Mouse (Mus musculus) thymus, adult 18-20 months (tissue): ENCODE data around the gene Smyd3.

ENCODE experiments used
- DNase-seq, 2 experiments: peaks; one replicate each; pipeline ENCODE4 v3.0.0; 2022; ENCODE audit warnings: mixed read lengths in 2 of 2

The Smyd3 gene

GRCm38 (mm10) chr1:179281401-179282121 lies 236.3 kb downstream of the Smyd3 start:
- DNase-seq = no peak

DNA sequence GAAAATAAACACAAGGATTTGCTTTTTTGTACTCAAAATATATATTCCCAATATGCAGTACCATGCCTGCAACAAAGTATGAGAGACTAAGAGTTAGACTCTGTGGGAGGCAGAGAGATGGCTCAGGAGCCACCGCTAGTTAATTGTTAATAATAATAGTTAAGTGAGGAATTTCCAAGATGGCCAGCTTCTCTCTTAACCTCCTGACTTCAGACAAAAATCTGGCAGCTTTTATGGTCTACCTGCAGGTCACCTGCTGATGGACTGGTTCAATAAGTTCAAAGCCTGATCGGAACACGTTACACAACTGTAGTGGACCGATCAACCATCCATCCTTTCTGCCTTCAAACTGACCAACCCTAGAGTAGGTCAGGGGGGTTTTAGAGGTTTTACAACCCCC lies 238.7 kb downstream of the Smyd3 start:
- no peak for DNase-seq

- DNase-seq = no peak
These were observed 240.5 kb downstream of the Smyd3 start for GRCm38 (mm10) chr1:179277346-179277745.

- DNase-seq = no peak
These were observed 241.0 kb downstream of the Smyd3 start for GRCm38 (mm10) chr1:179276866-179277265.

DNA sequence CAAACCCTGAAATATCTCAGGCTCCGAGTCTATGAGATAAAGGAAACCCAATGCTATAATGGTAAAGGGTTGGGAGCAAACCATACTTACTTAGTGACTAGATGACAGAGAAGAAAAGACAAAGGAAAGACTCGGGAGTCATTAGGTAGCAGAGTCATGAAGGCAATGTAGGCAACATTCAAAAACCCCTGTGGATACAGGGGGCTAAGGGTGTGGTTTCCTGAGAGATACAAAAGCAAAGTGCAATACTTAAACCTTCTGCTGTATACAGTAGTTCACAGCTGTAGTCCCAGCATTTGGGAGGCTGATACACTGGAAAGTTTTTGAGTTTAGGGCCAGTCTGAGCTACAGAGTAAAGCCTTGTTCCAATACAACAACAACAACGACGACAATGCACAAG lies 244.9 kb downstream of the Smyd3 start:
- no peak for DNase-seq

DNA sequence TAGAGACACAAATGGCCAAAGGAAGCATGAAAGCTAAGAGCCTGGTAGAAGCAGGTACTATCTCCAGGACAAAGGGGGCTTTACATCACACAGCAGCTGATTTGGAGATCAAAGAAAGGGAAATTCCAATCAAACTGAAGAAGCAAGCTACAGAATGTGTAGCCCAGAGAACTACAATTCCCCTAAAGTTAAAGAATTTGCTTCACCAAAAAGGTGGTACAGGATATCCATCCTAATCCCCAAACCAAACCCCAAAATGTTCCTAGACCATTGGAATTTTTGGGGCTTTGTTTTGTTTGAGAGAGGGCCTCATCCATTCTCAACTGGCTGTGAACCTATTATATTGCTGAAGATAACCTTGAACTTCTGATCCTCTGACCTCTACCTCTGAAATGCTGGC lies 245.5 kb downstream of the Smyd3 start:
- DNase-seq = no peak

DNA sequence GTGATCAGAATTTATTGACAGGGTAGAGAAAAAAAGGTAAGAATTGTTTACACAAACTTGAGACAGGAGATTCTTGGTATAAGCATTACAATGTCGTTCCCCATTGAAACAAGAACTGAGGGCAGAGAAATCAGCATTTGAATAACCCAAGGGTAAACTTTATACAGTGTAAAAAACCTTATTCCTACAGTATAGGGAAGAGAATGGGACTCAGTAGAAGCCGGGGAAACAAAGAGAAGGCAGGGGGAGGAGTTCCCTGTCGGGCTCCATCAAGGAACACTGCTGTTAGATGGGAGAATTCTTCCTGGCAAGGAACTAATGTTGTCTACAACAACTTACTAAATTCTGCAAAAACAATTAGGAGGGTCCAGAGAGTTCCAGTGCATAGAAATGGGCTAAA lies 250.9 kb downstream of the Smyd3 start:
- no peak for DNase-seq

DNA sequence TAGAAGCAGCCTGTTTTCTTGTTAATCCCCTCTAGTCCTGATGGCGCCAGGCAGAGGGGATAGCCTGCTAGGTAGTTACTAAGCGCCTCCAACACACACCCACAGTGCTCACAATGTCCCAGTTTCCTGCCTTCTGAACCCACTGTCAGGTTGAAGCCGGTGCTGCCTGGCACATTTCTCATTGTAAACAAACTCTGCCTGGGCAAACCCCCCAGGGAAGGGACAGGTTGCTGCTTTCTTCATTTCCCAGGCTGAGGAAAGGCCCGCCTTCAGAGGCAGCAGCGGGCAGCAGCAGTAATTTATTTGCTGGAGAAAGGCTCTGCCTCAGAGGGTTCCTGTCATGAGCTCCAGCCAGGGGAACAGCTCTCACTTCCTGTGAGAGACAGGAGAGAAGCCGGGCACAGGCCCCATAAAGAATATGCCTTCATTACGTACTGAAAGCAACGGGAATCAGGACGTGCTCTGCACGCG lies 256.3 kb downstream of the Smyd3 start:
- no peak for DNase-seq

- DNase-seq = no peak
These were observed 261.9 kb downstream of the Smyd3 start for GRCm38 (mm10) chr1:179255826-179256512.

GRCm38 (mm10) chr1:179254531-179254930 lies 263.3 kb downstream of the Smyd3 start:
- DNase-seq = no peak

DNA sequence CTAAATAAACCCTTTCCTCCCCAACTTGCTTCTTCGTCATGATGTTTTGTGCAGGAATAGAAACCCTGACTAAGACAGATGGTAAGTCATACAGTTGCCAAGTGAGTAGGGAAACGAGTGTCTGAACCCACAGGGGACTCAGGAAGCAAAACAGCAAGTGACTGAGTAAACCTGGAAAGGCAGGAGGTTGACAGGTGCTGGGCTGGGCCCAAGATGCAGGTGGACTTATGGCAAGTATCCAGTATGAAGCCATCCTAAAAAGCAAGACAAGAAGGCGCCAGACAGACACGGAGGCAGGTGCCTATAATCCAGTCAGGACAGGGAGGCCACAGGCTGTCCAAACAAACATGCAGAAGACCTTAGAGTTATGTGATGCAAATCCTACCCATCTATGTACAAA lies 265.2 kb downstream of the Smyd3 start:
- no peak for DNase-seq

DNA sequence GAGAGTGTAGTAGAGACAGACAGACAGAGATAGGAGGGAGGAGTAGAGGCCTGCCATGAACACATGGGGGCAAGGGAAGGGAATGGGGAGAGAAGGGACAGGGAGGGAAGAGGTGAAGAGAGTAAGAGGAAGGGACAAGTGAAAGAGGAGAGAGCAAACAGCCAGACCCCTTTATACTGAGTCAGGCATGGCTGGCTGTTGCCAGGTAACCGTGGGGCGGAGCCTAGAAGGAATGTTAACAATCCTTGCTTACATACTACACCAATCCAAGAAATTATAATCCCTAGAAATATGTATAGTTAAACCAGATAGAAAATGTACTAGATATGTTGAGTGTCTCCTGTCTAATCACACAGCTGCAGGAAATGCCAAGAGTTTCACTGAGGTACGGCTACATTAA lies 267.5 kb downstream of the Smyd3 start:
- DNase-seq = no peak

DNA sequence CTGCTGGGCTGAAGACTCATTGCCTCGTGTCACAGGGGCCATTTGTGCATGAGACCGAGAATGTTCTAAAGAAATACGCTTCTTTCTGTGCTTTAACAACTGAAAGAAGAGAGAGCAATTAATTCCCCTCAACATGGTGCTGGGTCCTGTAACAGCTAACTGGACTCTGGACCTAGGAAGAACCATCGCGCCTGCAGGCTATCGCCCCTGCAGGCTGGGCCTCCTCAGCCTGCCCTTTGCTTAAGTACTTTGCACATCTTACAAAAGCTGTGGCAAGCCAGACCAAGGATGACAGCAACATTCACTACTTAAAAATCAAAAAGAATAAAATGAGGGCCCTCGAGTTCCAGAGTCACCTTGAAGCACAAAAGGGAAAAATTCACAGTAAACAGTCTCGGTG lies 274.3 kb downstream of the Smyd3 start:
- DNase-seq = no peak

DNA sequence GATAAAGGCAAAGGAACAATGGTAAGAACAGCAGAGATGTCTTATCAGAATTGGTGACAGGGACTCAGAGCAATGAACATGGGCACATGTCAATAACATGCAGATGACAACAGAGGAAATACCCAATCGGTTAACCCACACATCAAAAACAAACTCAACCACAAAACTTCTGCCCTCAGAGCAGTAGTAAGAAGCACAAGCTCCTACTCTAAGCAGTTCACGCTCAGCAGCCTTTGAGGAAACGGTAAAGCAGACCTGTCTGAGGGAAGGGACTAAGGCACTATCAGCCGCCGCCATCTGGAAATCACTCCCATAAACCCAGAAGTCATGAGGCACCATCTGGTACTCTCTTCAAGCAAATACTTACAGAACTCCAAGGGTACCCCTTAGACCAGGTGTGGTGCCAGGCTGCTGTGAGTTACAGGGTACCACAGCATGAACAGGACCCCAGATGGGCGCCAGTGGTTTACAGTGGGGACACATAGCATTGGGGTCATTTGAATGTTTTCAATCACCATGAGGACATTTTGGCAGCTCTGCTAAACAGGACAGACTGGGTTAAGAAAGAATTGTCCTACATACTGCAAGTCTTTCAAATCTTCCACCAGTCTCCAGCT lies 277.1 kb downstream of the Smyd3 start:
- DNase-seq = peak in 1 of 2 experiments; percentile 32

DNA sequence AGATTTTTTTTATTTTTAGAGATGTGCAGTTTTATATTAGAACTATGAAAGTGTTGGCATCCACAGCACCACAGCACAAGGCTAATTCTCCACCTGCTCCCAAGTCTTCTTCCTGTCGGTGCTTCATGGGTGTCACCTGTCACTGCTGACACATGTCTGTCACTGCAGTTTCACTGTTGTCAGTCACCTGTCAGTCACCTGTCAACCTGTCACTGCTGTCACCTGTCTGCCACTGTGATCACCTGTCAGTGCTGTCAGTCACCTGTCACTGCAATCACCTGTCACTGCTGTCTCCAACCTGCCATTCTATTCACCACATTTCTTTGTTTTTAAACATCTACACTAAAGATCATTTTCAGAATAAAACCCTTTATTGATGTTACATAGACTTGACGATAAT lies 279.2 kb downstream of the Smyd3 start:
- no peak for DNase-seq

DNA sequence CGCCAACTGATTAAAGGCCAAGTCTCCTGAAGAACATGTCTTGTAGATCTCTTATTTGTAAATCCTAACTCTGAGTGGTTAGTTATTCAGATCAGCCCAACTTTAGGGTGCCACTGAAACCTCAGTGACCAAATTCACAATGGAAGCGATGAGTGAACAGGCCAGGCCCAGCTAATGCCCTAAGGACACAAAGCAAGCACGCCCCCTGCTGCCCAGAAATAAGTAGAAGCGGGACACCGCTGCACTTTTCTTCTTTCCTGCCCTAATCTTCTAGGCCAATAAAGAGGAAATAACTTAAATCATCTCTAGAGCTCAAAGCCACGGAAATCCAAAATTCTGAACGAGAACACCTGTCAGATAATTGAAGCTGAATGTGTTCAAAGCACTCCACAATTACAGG lies 279.9 kb downstream of the Smyd3 start:
- DNase-seq = no peak

DNA sequence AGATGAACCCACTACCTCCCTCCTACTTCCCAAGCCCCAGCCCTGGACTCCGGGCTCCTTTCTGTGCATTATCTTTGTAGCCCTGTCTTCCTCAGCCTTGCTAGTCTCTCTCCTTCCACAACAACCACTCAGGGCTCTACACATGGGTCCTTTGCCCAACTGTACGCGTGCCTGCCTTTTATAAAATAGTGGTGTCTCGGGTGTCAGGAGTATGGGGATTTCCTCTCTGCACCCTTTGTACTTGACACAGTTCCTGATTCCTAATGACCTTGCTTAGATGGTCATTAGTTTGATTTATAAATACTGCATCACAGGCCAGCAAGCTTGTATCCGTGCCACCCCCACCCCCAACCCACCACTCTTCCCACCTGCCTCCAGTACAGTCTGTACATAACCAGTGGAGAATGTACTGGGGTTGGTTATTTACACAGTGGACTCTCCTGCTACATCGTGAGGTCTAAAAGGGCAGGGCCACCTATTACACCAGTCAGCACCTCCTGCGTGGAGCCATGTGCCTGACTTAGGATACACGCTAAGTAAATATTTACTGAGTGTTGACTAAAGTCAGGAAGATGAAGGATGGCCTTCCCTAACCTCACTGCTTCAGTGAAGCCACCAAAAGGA lies 281.5 kb downstream of the Smyd3 start:
- DNase-seq = no peak

DNA sequence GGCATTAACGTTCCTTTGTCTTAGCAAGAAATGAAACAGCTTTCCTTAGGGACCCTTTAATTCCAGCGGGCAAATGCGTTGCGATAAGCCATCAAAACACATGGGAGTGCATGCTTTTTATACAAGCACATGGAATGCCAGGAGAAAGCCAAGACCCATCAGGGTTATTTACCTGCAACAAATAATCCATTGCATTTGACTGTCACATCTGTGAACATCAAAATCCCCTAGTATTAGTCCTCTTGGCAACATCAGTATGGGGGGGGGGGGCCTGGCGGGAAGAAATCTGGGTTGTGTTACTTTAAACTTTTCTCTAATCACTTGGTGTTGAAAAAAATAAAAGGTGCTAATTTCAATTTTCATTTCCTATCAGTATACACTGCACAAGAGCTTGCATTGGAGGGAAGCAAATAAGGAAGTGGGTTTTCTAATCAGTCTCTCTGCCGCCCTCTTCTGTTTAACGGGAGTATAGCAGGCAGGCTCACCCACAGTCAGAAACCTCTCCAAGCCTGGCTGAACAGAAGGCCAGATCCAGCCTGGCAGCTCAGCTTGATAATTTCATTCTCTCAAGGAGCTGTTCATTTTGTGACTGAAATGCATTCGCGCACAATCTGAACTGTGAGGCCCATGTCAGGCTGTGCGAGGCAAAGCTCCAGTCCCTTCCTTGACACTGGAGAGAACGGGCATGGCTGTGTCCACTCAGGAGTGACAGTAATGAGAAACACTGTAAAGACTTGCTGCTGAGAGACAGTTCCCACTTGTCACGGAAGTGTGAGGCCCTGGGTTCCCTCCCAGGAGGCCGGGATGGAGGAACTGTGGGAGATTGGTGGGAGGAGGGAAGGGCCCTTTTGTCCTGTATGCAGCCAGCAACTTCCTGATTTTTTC lies 285.8 kb downstream of the Smyd3 start:
- peak; percentile 15 to 18 for DNase-seq

DNA sequence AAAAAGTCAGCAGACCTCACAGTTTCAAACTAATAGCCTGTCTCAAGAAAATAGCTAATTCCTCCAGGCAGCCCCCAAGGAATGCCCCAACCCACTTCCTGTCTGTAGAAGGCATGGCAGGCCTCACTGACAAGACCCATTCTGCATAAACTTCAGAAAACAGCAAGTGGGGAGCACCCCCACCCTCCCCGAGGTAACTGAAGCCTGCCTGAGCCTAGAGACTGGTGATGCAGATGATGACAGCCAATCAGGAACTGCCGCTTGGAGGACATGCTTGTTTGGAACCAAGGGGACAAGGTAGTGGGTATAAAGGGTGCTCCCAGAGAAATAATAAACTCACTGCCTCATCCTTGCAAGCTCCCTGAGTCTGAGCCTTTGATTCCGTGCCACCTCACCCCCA lies 288.3 kb downstream of the Smyd3 start:
- DNase-seq = no peak

DNA sequence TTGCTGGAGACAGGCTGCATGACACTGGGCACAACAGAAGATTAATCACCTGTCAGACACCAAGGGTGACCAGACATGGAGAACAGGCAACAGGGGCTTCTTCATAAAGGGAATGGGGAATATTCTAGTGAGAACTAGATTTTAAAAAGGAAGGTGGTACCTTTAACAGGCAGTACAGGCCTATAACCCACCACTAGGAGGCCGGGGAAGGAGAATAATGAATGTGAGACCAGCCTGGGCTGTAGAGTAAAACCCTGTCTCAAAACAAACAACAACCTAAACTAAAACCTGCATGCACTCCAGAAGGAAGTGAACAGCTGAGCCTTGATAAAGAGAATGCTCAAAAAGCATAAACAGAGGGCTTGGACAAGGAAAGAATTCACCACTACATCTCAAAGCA lies 297.6 kb downstream of the Smyd3 start:
- DNase-seq = no peak

GRCm38 (mm10) chr1:179218061-179218460 lies 299.8 kb downstream of the Smyd3 start:
- DNase-seq = no peak

DNA sequence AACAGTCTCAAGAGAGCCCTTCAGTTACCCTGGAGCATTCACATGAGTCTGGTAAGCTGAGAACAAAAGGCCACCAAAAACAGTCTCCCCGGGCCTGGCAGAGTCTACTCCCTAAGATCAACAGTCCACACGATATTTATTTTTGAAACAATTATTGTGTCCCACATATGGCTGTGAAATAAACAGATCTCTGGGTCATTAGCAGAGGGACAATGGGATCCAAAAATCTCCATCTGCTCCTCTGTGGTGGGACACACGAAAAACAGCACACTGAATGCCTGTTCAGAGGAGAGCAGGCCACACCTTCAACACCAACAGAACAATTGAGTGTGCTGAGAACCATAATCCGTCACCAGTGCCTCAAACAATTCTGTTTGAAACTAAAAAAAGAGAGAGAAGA lies 300.8 kb downstream of the Smyd3 start:
- DNase-seq = no peak

DNA sequence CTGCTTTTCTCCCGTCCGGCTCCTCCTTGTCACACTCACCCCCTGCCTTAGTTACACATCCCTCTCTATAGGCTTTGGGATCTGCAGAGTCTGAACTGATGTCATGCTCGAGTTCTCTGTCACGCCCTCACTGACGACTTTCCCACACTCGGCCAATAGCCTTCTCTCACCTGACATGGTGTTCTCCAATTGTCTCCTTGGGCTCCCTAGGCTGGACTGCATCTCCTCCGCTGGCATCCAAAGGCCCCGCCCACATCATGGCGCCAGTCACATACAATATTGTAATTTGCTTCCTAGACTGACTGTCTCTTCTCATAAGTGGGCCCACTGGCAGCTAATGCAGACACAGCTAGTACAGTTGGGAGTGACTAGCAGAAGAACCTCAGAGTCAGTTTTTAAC lies 304.5 kb downstream of the Smyd3 start:
- DNase-seq = no peak
